Mouse (Mus musculus) right cerebral cortex, adult 18-20 months (tissue): ENCODE measurements around the gene Ctsz.
A peak's percentile ranks its signal among the peaks of the same experiment; 100 is the strongest.

ENCODE experiments used
- DNase-seq: peaks from one replicate; pipeline ENCODE4 v3.0.0; 2022; ENCODE audit warnings: mixed read lengths

The Ctsz gene

DNA sequence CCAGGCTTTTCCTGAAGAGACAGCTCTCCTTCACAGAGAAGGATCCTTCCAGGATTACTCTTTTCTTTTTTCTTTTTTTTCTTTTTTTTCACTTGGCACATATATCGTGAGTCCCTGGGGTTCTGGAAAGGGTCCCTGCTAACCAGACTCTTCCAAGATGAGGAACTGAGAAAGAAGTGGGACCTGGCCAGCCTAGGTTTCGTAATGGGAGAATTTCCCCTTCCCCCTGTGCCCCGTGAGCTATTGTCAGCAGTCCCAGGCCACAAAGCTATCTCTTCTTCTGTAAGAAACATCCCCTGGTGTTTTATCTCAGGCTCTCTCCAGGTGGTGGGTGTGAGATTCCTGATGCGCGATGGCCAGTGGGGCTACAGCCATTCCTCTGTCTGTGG, 605 bp upstream of the Ctsz start:
- no peak for DNase-seq

DNA sequence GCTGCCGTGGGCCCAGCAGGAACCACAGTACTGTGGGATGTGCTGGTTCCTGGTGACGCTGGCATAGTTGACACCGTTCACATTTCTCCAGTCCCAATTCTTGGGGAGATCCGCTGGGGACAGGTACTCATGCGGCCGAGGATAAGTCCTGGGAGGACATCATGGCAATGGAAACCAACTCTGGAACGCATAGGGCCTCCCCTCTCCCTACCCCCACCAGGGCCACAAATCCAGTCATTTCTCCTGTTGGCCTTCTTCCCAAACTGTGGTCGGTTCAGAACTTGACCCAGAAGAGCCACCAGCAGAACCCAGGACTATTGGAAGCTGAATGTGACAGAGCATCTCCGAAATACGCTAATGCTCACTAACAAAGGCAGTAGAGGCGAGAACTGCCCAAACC, 658 bp downstream of the Ctsz start:
- DNase-seq: no peak

GRCm38 (mm10) chr2:174437697-174437982, 1.2 kb downstream of the Ctsz start:
- DNase-seq: no peak

GRCm38 (mm10) chr2:174436916-174437696, 1.7 kb downstream of the Ctsz start:
- no peak for DNase-seq

DNA sequence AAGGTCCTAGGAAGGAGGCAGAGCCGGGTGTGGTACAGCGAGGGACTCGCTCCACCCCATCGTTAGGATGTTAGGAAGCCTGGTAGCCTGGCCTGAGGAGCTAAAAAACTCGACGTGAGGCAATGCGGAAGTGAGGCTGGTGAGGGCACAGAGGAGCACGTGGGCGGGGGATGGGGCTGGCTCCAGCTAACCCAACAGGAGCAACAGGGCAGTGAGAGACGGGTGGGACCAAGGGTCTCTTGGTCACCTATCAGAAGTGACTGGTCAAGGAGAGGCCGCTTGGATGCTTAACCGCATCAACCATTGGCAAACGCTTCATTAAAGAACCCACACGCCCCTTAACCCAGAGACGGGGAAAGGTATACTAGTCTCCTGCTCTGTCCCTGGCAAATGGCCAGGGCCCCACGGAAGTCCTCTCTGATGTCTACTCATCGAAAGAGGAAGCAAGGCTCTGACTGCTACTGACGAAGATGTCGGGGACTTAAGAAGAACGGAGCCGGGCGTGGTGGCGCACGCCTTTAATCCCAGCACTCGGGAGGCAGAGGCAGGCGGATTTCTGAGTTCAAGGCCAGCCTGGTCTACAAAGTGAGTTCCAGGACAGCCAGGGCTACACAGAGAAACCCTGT, 2.6 kb downstream of the Ctsz start:
- DNase-seq: no peak

DNA sequence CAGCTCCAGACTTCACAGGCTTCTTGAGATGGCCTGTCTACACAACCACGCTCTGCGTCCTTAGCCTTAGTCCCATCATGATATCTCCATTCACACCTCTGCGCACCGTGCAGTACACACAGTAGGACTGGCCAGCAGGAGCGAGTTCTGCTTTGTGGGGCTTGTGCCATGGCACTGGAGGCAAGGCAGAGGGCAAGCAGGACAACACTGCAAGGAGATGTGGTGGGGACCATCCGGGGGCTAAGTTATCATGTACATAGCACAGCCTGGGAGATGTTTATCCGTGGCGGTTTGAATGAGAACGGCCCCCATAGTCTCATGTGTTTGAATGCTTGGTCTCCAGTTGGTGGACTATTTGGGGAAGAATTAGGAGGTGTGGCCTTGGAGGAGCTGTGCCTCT, 3.9 kb downstream of the Ctsz start:
- DNase-seq: no peak

- DNase-seq: no peak
These were observed 9.7 kb downstream of the Ctsz start for GRCm38 (mm10) chr2:174428996-174429591.

DNA sequence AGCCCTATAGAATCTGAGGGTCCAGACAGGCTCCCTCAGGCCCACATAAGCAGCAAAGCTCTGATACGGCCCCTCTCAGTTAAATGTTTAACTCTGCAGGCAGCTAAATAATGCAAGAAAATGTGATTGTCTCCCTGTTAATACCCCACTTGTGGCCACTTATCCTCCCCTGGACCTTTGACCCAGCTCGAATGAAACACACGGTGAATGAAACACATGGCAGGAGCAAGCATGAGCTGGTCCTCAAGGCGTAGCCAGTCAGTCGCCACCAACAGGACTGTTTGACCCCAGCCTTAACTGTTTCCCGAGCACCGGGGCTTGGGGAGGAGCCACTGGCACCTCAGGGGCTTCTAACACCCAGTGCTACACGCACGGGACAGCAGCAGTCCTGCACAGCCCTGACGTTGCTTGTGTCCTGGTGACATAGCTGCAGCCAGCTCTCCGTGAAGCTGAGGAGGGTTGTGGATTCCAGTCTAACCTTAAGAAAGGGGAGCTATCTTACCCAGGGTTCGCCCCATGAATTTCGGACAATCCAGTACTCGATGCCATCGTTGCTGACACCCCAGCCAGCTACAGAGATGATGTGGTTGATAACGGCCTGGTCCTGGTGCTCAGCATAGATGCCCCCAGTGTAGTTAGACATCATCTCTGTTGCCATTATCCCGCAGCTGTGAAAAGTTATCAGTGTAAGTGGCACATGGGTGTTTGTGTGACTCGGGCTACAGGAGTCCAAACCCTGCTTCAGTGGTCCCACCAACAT, 10.6 kb downstream of the Ctsz start:
- DNase-seq: no peak

DNA sequence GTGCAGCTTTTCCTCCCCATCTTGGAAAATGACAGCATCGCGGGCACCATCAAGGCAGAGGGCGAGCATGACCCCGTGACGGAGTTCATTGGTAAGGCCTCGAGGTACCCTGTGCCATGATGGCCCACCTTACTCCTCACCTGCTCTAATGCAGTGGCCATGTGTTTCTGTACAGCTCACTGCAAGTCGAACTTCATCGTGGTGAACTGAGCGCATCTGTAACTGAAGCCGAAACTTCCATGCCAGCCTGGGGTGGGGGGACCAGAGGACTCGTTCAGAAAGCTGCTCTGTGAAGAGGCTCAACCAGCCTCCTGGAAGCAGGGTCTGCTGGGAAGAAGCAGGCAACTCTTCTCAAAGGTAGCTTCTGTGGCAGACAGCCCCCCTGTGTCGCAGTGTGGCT, 12.0 kb downstream of the Ctsz start:
- DNase-seq: no peak

- no peak for DNase-seq
These were observed 14.3 kb downstream of the Ctsz start for GRCm38 (mm10) chr2:174424301-174425085.

DNA sequence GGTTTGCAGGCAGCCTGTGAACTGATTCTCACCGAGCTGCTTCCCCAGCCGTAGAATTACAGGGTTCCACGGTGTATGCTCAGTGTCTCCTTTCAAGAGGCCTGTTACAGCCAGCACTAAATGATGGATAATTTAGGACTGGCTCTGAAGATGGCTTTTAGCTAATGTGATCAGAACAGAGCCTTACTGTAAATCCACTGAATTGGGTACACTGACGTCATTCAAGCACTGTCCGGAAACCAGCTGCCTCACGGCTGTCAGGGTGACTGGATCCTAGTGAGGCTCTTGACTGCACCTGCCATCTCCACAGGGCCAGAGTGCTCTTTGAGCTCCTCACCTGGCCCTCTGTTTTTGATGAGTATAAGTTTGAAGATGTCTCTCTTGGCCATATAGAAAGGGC, 17.7 kb downstream of the Ctsz start:
- no peak for DNase-seq

DNA sequence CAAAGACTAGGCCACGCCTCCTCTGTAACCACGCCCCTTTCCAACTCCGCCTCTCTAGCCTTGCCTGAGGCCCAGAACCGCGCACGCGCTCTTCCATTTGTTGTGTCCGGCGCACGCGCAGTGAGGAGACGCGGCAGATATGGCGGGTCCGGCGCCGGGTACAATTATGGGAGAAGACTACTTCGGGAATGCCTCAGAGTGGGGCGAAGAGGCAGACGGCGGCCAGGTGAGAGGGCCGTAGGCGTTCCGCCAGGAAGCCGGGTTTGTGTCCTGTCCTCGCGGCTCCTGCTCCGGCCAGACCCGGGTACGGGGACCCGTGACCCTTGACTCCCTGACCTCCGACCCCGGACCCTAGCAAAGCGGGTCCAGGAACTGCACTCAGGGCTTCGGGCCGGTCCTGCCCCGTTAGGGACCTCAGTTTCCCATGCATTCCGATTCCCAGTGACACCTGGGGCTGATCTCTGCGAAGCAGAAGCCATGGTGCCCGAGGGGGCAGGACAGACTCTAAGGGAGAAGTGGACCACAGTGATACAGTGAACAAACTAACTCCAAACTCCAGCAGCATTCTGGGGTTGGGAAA, 23.0 kb downstream of the Ctsz start, which contains the start of gene Nelfcd:
Nelfcd (plus strand) TSS at position 74 of the 580 bp plus-strand sequence.
- peak; percentile 93 for DNase-seq

- DNase-seq: no peak
These were observed 23.7 kb downstream of the Ctsz start for GRCm38 (mm10) chr2:174415001-174415730.

GRCm38 (mm10) chr2:174413127-174413526, 25.7 kb downstream of the Ctsz start:
- no peak for DNase-seq

DNA sequence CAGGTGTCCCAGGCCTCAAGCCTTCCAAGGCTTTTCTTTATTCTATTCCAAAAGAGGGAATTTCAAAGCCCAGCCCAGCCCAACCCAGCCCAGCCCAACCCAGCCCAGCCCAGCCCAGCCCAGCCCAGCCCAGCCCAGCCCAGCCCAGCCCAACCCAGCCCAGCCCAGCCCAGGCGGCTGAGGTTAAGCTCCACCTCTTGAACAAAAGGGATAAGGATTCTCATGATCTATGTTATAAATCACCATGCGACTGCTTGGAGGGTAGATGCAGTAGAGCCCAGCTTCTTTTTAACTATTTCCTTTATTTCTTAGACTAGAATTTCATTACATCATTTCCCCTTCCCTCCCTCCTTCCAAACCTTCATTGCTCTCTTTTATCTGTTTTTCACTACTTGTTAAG, 28.6 kb downstream of the Ctsz start:
- no peak for DNase-seq

DNA sequence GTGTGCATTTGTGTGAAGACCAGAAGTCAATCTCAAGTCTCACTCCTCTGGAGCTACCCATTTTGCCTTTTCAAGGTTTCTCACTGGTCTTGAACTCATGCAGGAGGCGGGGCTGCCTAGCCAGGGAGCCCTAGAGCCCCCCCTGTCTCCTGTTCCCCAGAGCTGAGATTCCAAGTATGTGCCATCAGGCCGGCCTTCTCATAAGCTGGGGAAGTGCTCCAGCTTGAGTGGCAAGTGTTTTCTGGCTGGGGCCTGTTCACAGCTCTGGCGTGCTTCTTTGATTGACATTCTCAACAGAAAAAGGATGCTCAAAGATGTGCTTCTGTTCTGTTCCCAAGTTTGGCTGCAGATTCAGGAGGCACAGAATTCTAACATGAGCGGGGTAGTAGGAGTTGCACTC, 38.4 kb downstream of the Ctsz start:
- no peak for DNase-seq

DNA sequence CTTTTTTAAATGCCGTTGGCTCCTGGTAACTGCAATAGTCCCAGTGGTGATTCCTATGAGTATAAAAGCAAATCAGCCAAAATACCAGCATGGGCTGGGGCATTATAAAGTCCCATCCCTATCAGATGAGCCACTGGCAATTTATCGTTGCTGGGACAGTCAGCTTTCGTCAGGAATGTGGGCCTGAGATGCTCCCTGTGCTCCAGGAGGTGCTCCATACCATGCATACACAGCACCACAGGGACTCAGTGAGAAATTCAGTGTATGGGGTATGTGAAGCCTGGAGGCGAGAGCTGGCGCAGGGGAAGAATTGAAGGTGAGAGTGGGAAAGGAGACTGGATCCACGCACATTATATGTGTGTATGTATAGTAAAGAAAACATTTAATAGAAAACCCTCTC, 41.0 kb downstream of the Ctsz start:
- DNase-seq: no peak

GRCm38 (mm10) chr2:174397065-174397464, 41.8 kb downstream of the Ctsz start:
- no peak for DNase-seq

- no peak for DNase-seq
These were observed 42.2 kb downstream of the Ctsz start for GRCm38 (mm10) chr2:174396643-174397042.

GRCm38 (mm10) chr2:174393383-174393782, 45.5 kb downstream of the Ctsz start:
- no peak for DNase-seq

DNA sequence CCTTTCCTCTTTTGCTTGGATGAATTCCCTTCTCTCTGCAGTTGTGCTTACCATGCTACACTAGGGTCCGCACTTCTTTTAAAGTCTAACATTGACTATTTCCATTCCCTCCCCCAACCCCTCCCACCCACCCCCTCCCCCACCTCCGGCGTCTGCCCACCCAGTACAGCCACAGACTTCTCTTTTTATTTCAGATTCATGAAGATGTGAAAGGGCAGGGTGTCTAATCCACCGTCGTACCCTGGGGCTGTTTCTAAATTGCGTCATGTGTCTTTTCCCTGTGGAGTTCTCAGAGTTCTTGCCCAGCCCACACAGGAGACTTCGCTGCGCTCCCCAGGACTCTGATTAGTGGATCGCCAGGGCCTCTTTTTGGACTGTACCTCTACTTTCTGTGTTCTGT, 46.3 kb downstream of the Ctsz start:
- DNase-seq: no peak

DNA sequence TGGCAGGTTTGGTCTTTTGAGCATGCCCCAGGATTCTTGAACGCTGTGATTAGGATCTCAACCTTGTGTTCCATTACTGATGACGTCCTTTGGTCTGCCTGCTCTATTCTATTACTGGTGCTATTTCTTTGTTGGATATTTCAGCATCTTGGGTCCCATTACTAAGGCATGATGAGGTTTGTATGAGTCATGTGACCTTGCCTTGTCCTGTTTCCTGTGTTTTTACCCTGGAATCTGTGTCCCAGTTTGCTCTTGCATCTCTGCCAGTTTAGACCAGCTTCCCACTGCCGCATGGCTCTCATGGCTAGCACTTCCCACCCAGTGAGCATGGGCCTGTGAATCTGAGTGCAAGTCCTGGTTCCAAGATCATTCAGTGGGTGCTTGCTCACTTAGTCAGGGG, 46.9 kb downstream of the Ctsz start:
- DNase-seq: no peak
